Mouse (Mus musculus) c-Kit-negative CD71-positive TER-119-positive erythroid progenitor cells, embryonic 14.5 days (primary cell): ENCODE data around the gene Mfsd2b.

ENCODE experiments used
- DNase-seq: peaks from one replicate; pipeline ENCODE4 v3.0.0-alpha.2; 2013; ENCODE audit warnings: low read depth, low spot score

Mfsd2b gene

GRCm38 (mm10) chr12:4875623-4876022 lies 1.5 kb upstream of the Mfsd2b start:
- DNase-seq, result no peak

GRCm38 (mm10) chr12:4873531-4873930 lies 628 bp downstream of the Mfsd2b start:
- no peak for DNase-seq

GRCm38 (mm10) chr12:4872983-4873477 lies 1.1 kb downstream of the Mfsd2b start:
- peak; percentile 68 for DNase-seq

- DNase-seq, result peak; percentile 28
These were observed 1.9 kb downstream of the Mfsd2b start for GRCm38 (mm10) chr12:4872273-4872672.

- DNase-seq, result no peak
These were observed 2.9 kb downstream of the Mfsd2b start for GRCm38 (mm10) chr12:4871260-4871659.

GRCm38 (mm10) chr12:4868924-4869323 lies 5.2 kb downstream of the Mfsd2b start:
- no peak for DNase-seq

- DNase-seq, result no peak
These were observed 9.8 kb downstream of the Mfsd2b start for GRCm38 (mm10) chr12:4864338-4864690.

- DNase-seq, result no peak
These were observed 10.4 kb downstream of the Mfsd2b start for GRCm38 (mm10) chr12:4863654-4864337.

- DNase-seq, result no peak
These were observed 11.5 kb downstream of the Mfsd2b start for GRCm38 (mm10) chr12:4862672-4863071.

- DNase-seq, result no peak
These were observed 14.8 kb downstream of the Mfsd2b start for GRCm38 (mm10) chr12:4859241-4859914.

GRCm38 (mm10) chr12:4856834-4857233 lies 17.3 kb downstream of the Mfsd2b start:
- no peak for DNase-seq

GRCm38 (mm10) chr12:4856160-4856559 lies 18.0 kb downstream of the Mfsd2b start:
- peak; percentile 47 for DNase-seq

GRCm38 (mm10) chr12:4843741-4844140 lies 30.4 kb downstream of the Mfsd2b start:
- no peak for DNase-seq

GRCm38 (mm10) chr12:4842890-4843597 lies 31.1 kb downstream of the Mfsd2b start, which contains the start of gene Wdcp:
TSS of gene Wdcp (plus strand) at chr12:4843303.
- peak; percentile 77 for DNase-seq

- DNase-seq, result no peak
These were observed 31.7 kb downstream of the Mfsd2b start for GRCm38 (mm10) chr12:4842456-4842855.

- DNase-seq, result no peak
These were observed 32.7 kb downstream of the Mfsd2b start, which contains the start of gene Fkbp1b for GRCm38 (mm10) chr12:4841392-4841887. TSS of gene Fkbp1b (minus strand) at chr12:4841591.

GRCm38 (mm10) chr12:4840741-4841140 lies 33.4 kb downstream of the Mfsd2b start:
- no peak for DNase-seq

- DNase-seq, result no peak
These were observed 34.1 kb downstream of the Mfsd2b start for GRCm38 (mm10) chr12:4840010-4840409.

GRCm38 (mm10) chr12:4836959-4837358 lies 37.2 kb downstream of the Mfsd2b start:
- DNase-seq, result no peak

- DNase-seq, result no peak
These were observed 46.9 kb downstream of the Mfsd2b start for GRCm38 (mm10) chr12:4827256-4827655.

- peak; percentile 97 for DNase-seq
These were observed 56.6 kb downstream of the Mfsd2b start, which contains the start of gene Sf3b6 for GRCm38 (mm10) chr12:4817361-4818101. TSS of gene Sf3b6 (plus strand) at chr12:4817544.
